Mouse (Mus musculus) thymus, postnatal 4 days (tissue): ENCODE data around the gene Vmn1r158.
"Not testable (repeated sequence)": the region's sequence is repeated elsewhere in the genome, so short reads cannot be mapped to it uniquely, and the experiment has no call there.

ENCODE experiments used
- DNase-seq: peaks from one replicate; pipeline ENCODE4 v3.0.0; 2021

The Vmn1r158 gene

DNA sequence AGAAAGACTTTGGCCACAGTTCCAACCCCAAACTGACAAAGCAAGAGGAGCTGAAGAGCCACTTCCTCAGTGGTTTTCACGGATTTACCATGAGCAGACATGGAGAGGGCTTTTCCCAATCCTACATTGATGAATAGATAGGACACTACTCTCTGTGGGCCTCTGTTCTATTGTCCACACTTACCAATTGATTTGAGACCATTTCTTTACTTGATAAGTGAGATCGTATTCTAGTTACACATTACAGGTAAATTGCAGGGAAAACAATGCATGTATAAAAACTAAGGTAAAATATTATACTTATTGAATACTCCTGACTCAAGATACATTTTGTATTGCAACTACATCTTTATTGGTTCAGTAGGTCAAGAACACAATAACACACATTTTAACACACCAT is at the start of gene Vmn1r158:
TSS of gene Vmn1r158 (minus strand) at position 101 of the 400 bp plus-strand sequence.
- not testable (repeated sequence) for DNase-seq

DNA sequence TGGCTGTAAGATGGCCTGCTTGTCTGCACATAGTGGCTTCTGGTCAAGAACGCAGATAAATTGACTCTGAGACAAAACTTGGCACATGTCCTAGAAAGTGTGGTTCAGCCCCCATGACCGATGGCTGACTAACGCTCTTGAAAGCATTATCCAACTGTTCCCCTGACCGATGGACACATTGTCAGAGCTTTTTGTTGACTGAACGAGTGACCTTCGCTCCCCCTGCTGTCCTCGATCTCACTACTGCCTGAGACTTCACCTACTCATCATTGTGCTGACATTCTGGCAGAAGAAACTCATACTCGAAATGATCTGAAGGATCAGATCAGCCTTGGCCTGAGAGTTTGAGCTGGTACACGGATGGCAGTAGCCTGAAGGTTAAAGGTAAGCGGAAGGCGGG is 14.6 kb downstream of the Vmn1r158 start:
- not testable (repeated sequence) for DNase-seq

DNA sequence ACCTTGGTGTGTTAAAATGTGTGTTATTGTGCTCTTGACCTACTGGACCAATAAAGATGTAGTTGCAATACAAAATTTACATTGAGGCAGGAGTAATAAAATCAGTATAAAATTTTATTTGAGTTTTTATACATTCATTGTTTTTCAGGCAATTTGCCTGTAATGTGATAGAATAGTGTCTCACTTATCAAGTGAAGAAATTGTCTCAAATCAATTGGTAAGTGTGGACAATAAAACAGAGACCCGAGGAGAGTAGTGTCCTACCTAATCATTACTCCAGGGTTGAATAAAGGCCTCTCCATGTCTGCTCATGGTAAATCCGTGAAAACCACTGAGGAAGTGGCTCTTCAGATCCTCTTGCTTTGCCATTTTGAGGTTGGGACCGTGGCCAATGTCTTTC is 29.2 kb downstream of the Vmn1r158 start, which contains the start of gene Vmn1r157:
TSS of gene Vmn1r157 (plus strand) at position 301 of the 400 bp plus-strand sequence.
- DNase-seq: not testable (repeated sequence)
